Mouse (Mus musculus) neural tube, embryonic 15.5 days (tissue): ENCODE results near the gene Trp63. TPM values are rescaled to one million over a fixed set of nuclear protein-coding genes. Genes with fewer than 3 reads are reported as not detected.
"Not testable (repeated sequence)": the region's sequence is repeated elsewhere in the genome, so short reads cannot be mapped to it uniquely, and the experiment has no call there.

ENCODE experiments used
- ATAC-seq: fragments of 200-750 bp; cut with Nextera tagmentation; 2 replicates; pipeline ENCODE4 v1.8.0; 2017; ENCODE audit warnings: mild to moderate bottlenecking, moderate TSS enrichment, moderate library complexity; ENCODE audit not compliant: low FRiP score
- H3K27ac ChIP-seq: fragments of 300-500 bp; sonication (generic); replicated peaks from 2 replicates; pipeline ENCODE4 v1.5.1; 2015; ENCODE audit warnings: mild to moderate bottlenecking, inconsistent platforms
- H3K27me3 ChIP-seq: fragments of 300-500 bp; sonication (generic); replicated peaks from 2 replicates; pipeline ENCODE4 v1.6.1; 2015; ENCODE audit warnings: inconsistent platforms
- H3K36me3 ChIP-seq: fragments of 300-500 bp; sonication (generic); 2 replicates; pipeline ENCODE4 v1.6.1; 2015; ENCODE audit warnings: inconsistent platforms
- H3K4me1 ChIP-seq: fragments of 300-500 bp; sonication (generic); 2 replicates; pipeline ENCODE4 v1.6.1; 2015; ENCODE audit warnings: inconsistent platforms
- H3K4me2 ChIP-seq: fragments of 300-500 bp; sonication (generic); 2 replicates; pipeline ENCODE4 v1.6.1; 2015; ENCODE audit warnings: inconsistent platforms, mild to moderate bottlenecking, moderate library complexity
- H3K4me3 ChIP-seq: fragments of 300-500 bp; sonication (generic); replicated peaks from 2 replicates; pipeline ENCODE4 v1.5.1; 2015; ENCODE audit warnings: mild to moderate bottlenecking, inconsistent platforms
- H3K9ac ChIP-seq: fragments of 300-500 bp; sonication (generic); replicated peaks from 2 replicates; pipeline ENCODE4 v1.6.1; 2015; ENCODE audit warnings: mild to moderate bottlenecking, inconsistent platforms
- H3K9me3 ChIP-seq: fragments of 300-500 bp; sonication (generic); replicated peaks from 2 replicates; pipeline ENCODE4 v1.6.1; 2016; ENCODE audit warnings: inconsistent platforms
- WGBS: fragments of 180-500 bp; shearing (Covaris S2); methylation state at CpG from one replicate; pipeline ENCODE4 v1.1.7; 2015; ENCODE audit warnings: mixed read lengths; 5-methylcytosine and 5-hydroxymethylcytosine counted together
- polyA plus RNA-seq: library from polyadenylated mRNA; unstranded; fragments of >200 nt; fragmentation: Nextera tagmentation; extraction: Ambion mirVana; gene quantifications from 2 replicates; pipeline ENCODE4 v1.2.1, GENCODE M21; 2015

Trp63 gene
- 0.14 and 13.5 TPM in 2 replicates for polyA plus RNA-seq

GRCm38 (mm10) chr16:25683531-25684248 lies at the start of gene Trp63:
Gene Trp63 (plus strand): TSS chr16:25683763.
- Histone ChIP-seq H3K4me1 (no peaks in the 10 kb centered on the region), H3K27ac (no peak within 1 kb of the TSS), H3K9ac (no peak within 1 kb of the TSS), H3K36me3 (no peaks in the 10 kb centered on the region), H3K4me2 (no peak within 1 kb of the TSS), H3K27me3 (no peaks in the 10 kb centered on the region), H3K9me3 (no peaks in the 10 kb centered on the region), H3K4me3 (no peak within 1 kb of the TSS)
- ATAC-seq: no peak
- WGBS: 40% methylated on average over 8 of the region's 8 CpGs

- H3K9me3 ChIP-seq, H3K27ac ChIP-seq, H3K27me3 ChIP-seq, H3K4me2 ChIP-seq, H3K36me3 ChIP-seq, H3K4me3 ChIP-seq, H3K9ac ChIP-seq, H3K4me1 ChIP-seq, ATAC-seq: not testable (repeated sequence)
- WGBS: 89% methylated on average over 4 of the region's 4 CpGs
Measured at GRCm38 (mm10) chr16:25644716-25645115, 38.8 kb upstream of the Trp63 start.

GRCm38 (mm10) chr16:25660510-25661235 lies 22.9 kb upstream of the Trp63 start:
- Histone ChIP-seq H3K9me3 (no peaks in the 10 kb centered on the region), H3K36me3 (no peaks in the 10 kb centered on the region), H3K4me3 (no peak overlapping the region), H3K4me2 (peak overlapping the region; percentile 3; the same call in 1 of the 2 replicates), H3K9ac (no peak overlapping the region), H3K27ac (peak overlapping the region; percentile 20; the same call in 1 of the 2 replicates), H3K4me1 (no peaks in the 10 kb centered on the region), H3K27me3 (no peaks in the 10 kb centered on the region)
- peak; percentile 63 for ATAC-seq
- 46% methylated on average over 9 of the region's 9 CpGs for WGBS

GRCm38 (mm10) chr16:25663116-25663515 lies 20.4 kb upstream of the Trp63 start:
- ATAC-seq: no peak
- Histone ChIP-seq H3K4me3 (no peak overlapping the region), H3K27me3 (no peaks in the 10 kb centered on the region), H3K4me2 (no peak overlapping the region), H3K9ac (no peak overlapping the region), H3K4me1 (no peaks in the 10 kb centered on the region), H3K27ac (no peak overlapping the region), H3K9me3 (no peaks in the 10 kb centered on the region), H3K36me3 (no peaks in the 10 kb centered on the region)
- WGBS: 81% methylated on average over 3 of the region's 3 CpGs

GRCm38 (mm10) chr16:25673861-25674440 lies 9.6 kb upstream of the Trp63 start:
- Histone ChIP-seq H3K4me3 (no peak overlapping the region), H3K36me3 (no peaks in the 10 kb centered on the region), H3K27ac (no peak overlapping the region), H3K9ac (no peak overlapping the region), H3K9me3 (no peaks in the 10 kb centered on the region), H3K27me3 (no peaks in the 10 kb centered on the region), H3K4me1 (no peaks in the 10 kb centered on the region), H3K4me2 (no peak overlapping the region)
- 73% methylated on average over 5 of the region's 5 CpGs for WGBS
- ATAC-seq: no peak

- Histone ChIP-seq H3K4me3 (no peak overlapping the region), H3K9ac (no peak overlapping the region), H3K9me3 (no peaks in the 10 kb centered on the region), H3K36me3 (no peaks in the 10 kb centered on the region), H3K4me2 (no peak overlapping the region), H3K4me1 (no peaks in the 10 kb centered on the region), H3K27me3 (no peaks in the 10 kb centered on the region), H3K27ac (no peak overlapping the region)
- WGBS: 67% methylated on average over 5 of the region's 5 CpGs
- ATAC-seq: no peak
Measured at GRCm38 (mm10) chr16:25680369-25680768, 3.2 kb upstream of the Trp63 start.

- Histone ChIP-seq H3K9ac (no peak overlapping the region), H3K4me3 (no peak overlapping the region), H3K36me3 (no peaks in the 10 kb centered on the region), H3K4me2 (no peak overlapping the region), H3K9me3 (no peaks in the 10 kb centered on the region), H3K27me3 (no peaks in the 10 kb centered on the region), H3K27ac (no peak overlapping the region), H3K4me1 (no peaks in the 10 kb centered on the region)
- 67% methylated on average over 4 of the region's 4 CpGs for WGBS
- ATAC-seq: no peak
Measured at GRCm38 (mm10) chr16:25682533-25682932, 1.0 kb upstream of the Trp63 start.

GRCm38 (mm10) chr16:25684572-25684971 lies 1.0 kb downstream of the Trp63 start:
- no peak overlapping the region for H3K4me3 ChIP-seq
- H3K9ac ChIP-seq: no peak overlapping the region
- no peak for ATAC-seq
- no peaks in the 10 kb centered on the region for H3K4me1 ChIP-seq
- no peak overlapping the region for H3K4me2 ChIP-seq
- no peak overlapping the region for H3K27ac ChIP-seq
- WGBS: 72% methylated on average over 2 of the region's 2 CpGs
- H3K9me3 ChIP-seq: no peaks in the 10 kb centered on the region
- H3K27me3 ChIP-seq: no peaks in the 10 kb centered on the region
- no peaks in the 10 kb centered on the region for H3K36me3 ChIP-seq

GRCm38 (mm10) chr16:25690612-25691011 lies 7.0 kb downstream of the Trp63 start:
- Histone ChIP-seq H3K4me1 (no peaks in the 10 kb centered on the region), H3K4me2 (no peak overlapping the region), H3K9me3 (no peaks in the 10 kb centered on the region), H3K36me3 (no peaks in the 10 kb centered on the region), H3K27me3 (no peaks in the 10 kb centered on the region), H3K9ac (no peak overlapping the region), H3K4me3 (no peak overlapping the region), H3K27ac (no peak overlapping the region)
- 16% methylated on average over 5 of the region's 5 CpGs for WGBS
- no peak for ATAC-seq

- Histone ChIP-seq H3K4me1 (no peaks in the 10 kb centered on the region), H3K9ac (no peak overlapping the region), H3K4me2 (no peak overlapping the region), H3K27me3 (no peaks in the 10 kb centered on the region), H3K4me3 (no peak overlapping the region), H3K9me3 (no peaks in the 10 kb centered on the region), H3K36me3 (no peaks in the 10 kb centered on the region), H3K27ac (no peak overlapping the region)
- 97% methylated on average over 2 of the region's 2 CpGs for WGBS
- no peak for ATAC-seq
Measured at GRCm38 (mm10) chr16:25701252-25701651, 17.7 kb downstream of the Trp63 start.

- no peak for ATAC-seq
- H3K4me3 ChIP-seq: no peak overlapping the region
- H3K27ac ChIP-seq: no peak overlapping the region
- H3K9me3 ChIP-seq: no peaks in the 10 kb centered on the region
- no peaks in the 10 kb centered on the region for H3K4me1 ChIP-seq
- H3K27me3 ChIP-seq: no peaks in the 10 kb centered on the region
- H3K4me2 ChIP-seq: no peak overlapping the region
- no peak overlapping the region for H3K9ac ChIP-seq
- H3K36me3 ChIP-seq: no peaks in the 10 kb centered on the region
Measured at GRCm38 (mm10) chr16:25706260-25706659, 22.7 kb downstream of the Trp63 start.

- no peaks in the 10 kb centered on the region for H3K9me3 ChIP-seq
- no peaks in the 10 kb centered on the region for H3K36me3 ChIP-seq
- 85% methylated on average over 3 of the region's 3 CpGs for WGBS
- ATAC-seq: no peak
- H3K4me2 ChIP-seq: no peak overlapping the region
- no peaks in the 10 kb centered on the region for H3K27me3 ChIP-seq
- H3K9ac ChIP-seq: no peak overlapping the region
- H3K4me1 ChIP-seq: no peaks in the 10 kb centered on the region
- no peak overlapping the region for H3K27ac ChIP-seq
- no peak overlapping the region for H3K4me3 ChIP-seq
Measured at GRCm38 (mm10) chr16:25715790-25716189, 32.2 kb downstream of the Trp63 start.
